Mouse (Mus musculus): ENCODE measurements around the gene Cbfa2t2.

- no peak for TF ChIP-seq EP300 (optimal IDR thresholded peaks at IDR 0.05)
- no peak; the same call in 1 of the 2 replicates for TF ChIP-seq CTCF (IDR thresholded peaks at IDR 0.05; ENCODE audit: low read depth)
Observed at GRCm38 (mm10) chr2:154551927-154552326, 115.6 kb downstream of the Cbfa2t2 start.

All from stomach, postnatal 0 days (tissue).